Mouse (Mus musculus) small intestine, adult 2 months (tissue): ENCODE results near the gene Polr2l.

Experiments used
- CTCF ChIP-seq: fragments of 200-500 bp; IDR thresholded peaks from 2 replicates; pipeline ENCODE4 v1.5.1; 2012; ENCODE audit warnings: low read depth, mild to moderate bottlenecking, control low read depth, inconsistent platforms, low read length, moderate library complexity, mixed read lengths; ENCODE audit not compliant: insufficient replicate concordance, insufficient read length; ENCODE audit errors: extremely low read depth
- POLR2A ChIP-seq: fragments of 200-500 bp; IDR thresholded peaks from 2 replicates; pipeline ENCODE4 v1.6.1; 2012; ENCODE audit warnings: low read depth, mild to moderate bottlenecking, control low read depth, inconsistent platforms, low read length, moderate library complexity

DNA sequence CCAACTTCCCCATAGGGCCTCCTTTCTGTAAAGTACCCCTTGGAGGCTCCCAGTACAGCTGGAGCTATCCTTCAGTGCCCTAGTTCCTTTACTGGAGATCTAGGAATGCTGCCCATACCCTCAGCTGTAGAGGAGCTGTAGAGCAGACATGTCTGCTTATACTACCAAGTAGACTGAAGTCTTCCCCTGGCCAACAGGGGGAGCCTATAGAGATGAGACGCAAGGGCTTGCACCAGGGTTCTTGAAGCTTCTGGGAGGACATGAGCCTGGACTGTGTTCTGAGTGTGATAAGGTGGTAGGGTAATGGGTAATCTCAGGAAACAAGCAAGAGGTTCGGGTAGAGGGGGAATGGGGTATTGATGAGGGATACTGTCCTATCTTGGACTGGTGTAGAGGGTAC, 16.2 kb upstream of the Polr2l start:
- no peak for TF ChIP-seq POLR2A
- peak; percentile 45; the same call in 1 of the 2 replicates for TF ChIP-seq CTCF
